Mouse (Mus musculus) hindbrain, embryonic 11.5 days (tissue): ENCODE measurements around the gene Adsl. TPM values are rescaled to one million over a fixed set of nuclear protein-coding genes. Genes with fewer than 3 reads are reported as not detected.
A peak's percentile ranks its signal among the peaks of the same experiment; 100 is the strongest.

Experiments used
- ATAC-seq: fragments of 200-750 bp; cut with Nextera tagmentation; 2 replicates; pipeline ENCODE4 v1.8.0; 2017; ENCODE audit warnings: mild to moderate bottlenecking, moderate TSS enrichment, moderate library complexity; ENCODE audit not compliant: low FRiP score
- DNase-seq: peaks from one replicate; pipeline ENCODE4 v3.0.0-alpha.2; 2015; ENCODE audit warnings: low spot score
- H3K27ac ChIP-seq: fragments of 300-500 bp; sonication (generic); 2 replicates; pipeline ENCODE4 v1.5.1; 2014; ENCODE audit warnings: mild to moderate bottlenecking, low read depth, low read length
- H3K27me3 ChIP-seq: fragments of 300-500 bp; sonication (generic); 2 replicates; pipeline ENCODE4 v1.6.1; 2014; ENCODE audit warnings: mild to moderate bottlenecking, low read length, moderate library complexity, mixed read lengths; ENCODE audit not compliant: control insufficient read depth, insufficient read depth
- H3K36me3 ChIP-seq: fragments of 300-500 bp; sonication (generic); 2 replicates; pipeline ENCODE4 v1.6.1; 2014; ENCODE audit warnings: mild to moderate bottlenecking, low read length, moderate library complexity, mixed read lengths; ENCODE audit not compliant: control insufficient read depth, insufficient read depth
- H3K4me1 ChIP-seq: fragments of 300-500 bp; sonication (generic); replicated peaks from 2 replicates; pipeline ENCODE4 v1.6.1; 2014; ENCODE audit warnings: low read length, mixed read lengths; ENCODE audit not compliant: control insufficient read depth, insufficient read depth
- H3K4me2 ChIP-seq: fragments of 300-500 bp; sonication (generic); replicated peaks from 2 replicates; pipeline ENCODE4 v1.6.1; 2014; ENCODE audit warnings: mild to moderate bottlenecking, low read depth, low read length
- H3K4me3 ChIP-seq: fragments of 300-500 bp; sonication (generic); 2 replicates; pipeline ENCODE4 v1.5.1; 2014; ENCODE audit warnings: low read depth, low read length
- H3K9ac ChIP-seq: fragments of 300-500 bp; sonication (generic); 2 replicates; pipeline ENCODE4 v1.6.1; 2014; ENCODE audit warnings: low read depth, low read length
- H3K9me3 ChIP-seq: fragments of 300-500 bp; sonication (generic); 2 replicates; pipeline ENCODE4 v1.6.1; 2016; ENCODE audit warnings: low read length; ENCODE audit not compliant: control insufficient read depth
- WGBS: fragments of 180-500 bp; shearing (Covaris S2); extraction: QIAGEN DNeasy Blood & Tissue Kit; methylation state at CpG from one replicate; pipeline ENCODE4 v1.1.7; 2014; 5-methylcytosine and 5-hydroxymethylcytosine counted together
- polyA plus RNA-seq: library from polyadenylated mRNA; unstranded; fragments of >200 nt; fragmentation: Nextera tagmentation; extraction: Ambion mirVana; gene quantifications from 2 replicates; pipeline ENCODE4 v1.2.1, GENCODE M21; 2014

Gene Adsl
- polyA plus RNA-seq, 1 experiment from 2014 or later = 153 TPM

GRCm38 (mm10) chr15:80931345-80931960, 16.8 kb upstream of the Adsl start:
- no peak for DNase-seq
- H3K36me3 ChIP-seq = 0 out of 2 replicates have a peak, but pooled peaks cover 5% of the 10 kb centered on the region
- 95% methylated on average over 9 of the region's 9 CpGs for WGBS

GRCm38 (mm10) chr15:80934841-80935240, 13.4 kb upstream of the Adsl start:
- no peak overlapping the region for H3K27ac ChIP-seq
- H3K9ac ChIP-seq = no peak overlapping the region
- DNase-seq (no peak), ATAC-seq (no peak)
- 0 out of 2 replicates have a peak, but pooled peaks cover 2% of the 10 kb centered on the region for H3K36me3 ChIP-seq
- no peaks in the 10 kb centered on the region for H3K9me3 ChIP-seq
- H3K4me2 ChIP-seq = no peak overlapping the region
- 94% methylated on average over 5 of the region's 5 CpGs for WGBS
- no peak overlapping the region for H3K4me3 ChIP-seq
- H3K4me1 ChIP-seq = no peaks in the 10 kb centered on the region
- no peaks in the 10 kb centered on the region for H3K27me3 ChIP-seq

More at GRCm38 (mm10) chr15:80931345-80931960, 16.8 kb upstream of the Adsl start:
- no peak overlapping the region for H3K27ac ChIP-seq
- no peaks in the 10 kb centered on the region for H3K9me3 ChIP-seq
- no peaks in the 10 kb centered on the region for H3K4me1 ChIP-seq
- ATAC-seq = no peak
- no peak overlapping the region for H3K4me2 ChIP-seq
- no peaks in the 10 kb centered on the region for H3K27me3 ChIP-seq
- no peak overlapping the region for H3K9ac ChIP-seq
- no peak overlapping the region for H3K4me3 ChIP-seq

- ATAC-seq (no peak), DNase-seq (no peak)
- no peak overlapping the region for H3K27ac ChIP-seq
- WGBS = 86% methylated on average over 3 of the region's 3 CpGs
- H3K4me2 ChIP-seq = no peak overlapping the region
- H3K27me3 ChIP-seq = no peaks in the 10 kb centered on the region
- H3K36me3 ChIP-seq = 0 out of 2 replicates have a peak, but pooled peaks cover 2% of the 10 kb centered on the region
- H3K9me3 ChIP-seq = no peaks in the 10 kb centered on the region
- H3K4me3 ChIP-seq = no peak overlapping the region
- no peaks in the 10 kb centered on the region for H3K4me1 ChIP-seq
- H3K9ac ChIP-seq = no peak overlapping the region
Measured at GRCm38 (mm10) chr15:80936686-80937085, 11.6 kb upstream of the Adsl start.

DNA sequence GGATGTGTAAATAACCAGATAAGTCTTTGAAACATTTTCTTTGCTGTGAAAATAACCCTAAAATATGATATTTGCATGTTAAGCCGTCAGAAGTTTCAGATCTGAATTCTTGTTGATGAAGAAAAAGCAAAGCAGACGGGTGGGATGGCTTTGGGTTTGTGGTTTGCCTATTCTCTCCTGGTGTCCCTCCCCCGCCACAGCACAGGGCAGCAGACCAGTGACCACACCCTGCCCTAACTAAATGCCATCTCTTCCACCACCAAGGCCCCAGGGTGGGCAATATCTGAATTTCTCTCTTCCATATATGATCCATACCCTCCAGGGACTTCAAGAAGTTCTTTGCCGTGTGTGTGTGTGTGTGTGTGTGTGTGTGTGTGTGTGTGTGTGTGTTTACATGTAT, 9.7 kb upstream of the Adsl start:
- Histone ChIP-seq H3K4me2 (no peak overlapping the region), H3K27me3 (no peaks in the 10 kb centered on the region), H3K9ac (no peak overlapping the region), H3K36me3 (no peaks in the 10 kb centered on the region), H3K9me3 (no peaks in the 10 kb centered on the region), H3K4me3 (no peak overlapping the region), H3K27ac (no peak overlapping the region), H3K4me1 (no peaks in the 10 kb centered on the region)
- 86% methylated on average over 4 of the region's 4 CpGs for WGBS
- DNase-seq = no peak
- no peak for ATAC-seq

DNA sequence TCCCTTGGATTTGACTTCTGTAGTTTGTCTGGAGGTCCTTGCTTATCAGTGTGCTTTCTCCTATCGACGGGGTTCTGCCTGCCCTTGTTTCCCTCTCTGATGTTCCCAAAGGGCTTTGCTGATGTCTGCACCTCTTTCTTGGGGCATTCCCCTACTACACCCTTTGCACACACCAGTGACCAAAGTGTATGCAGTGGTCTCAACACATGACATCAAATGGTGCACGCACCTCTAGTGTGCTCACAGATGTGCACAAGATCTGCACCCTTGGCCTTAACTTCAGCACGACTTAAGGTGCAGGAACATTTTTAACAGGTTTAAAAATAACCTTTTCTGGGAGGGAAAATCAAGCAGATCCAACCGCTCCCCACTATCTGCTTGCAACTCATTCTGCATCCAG, 8.9 kb upstream of the Adsl start:
- WGBS = 76% methylated on average over 5 of the region's 5 CpGs
- no peak for ATAC-seq

GRCm38 (mm10) chr15:80941468-80942040, 6.7 kb upstream of the Adsl start:
- H3K9ac ChIP-seq = no peak overlapping the region
- no peak overlapping the region for H3K4me3 ChIP-seq
- no peaks in the 10 kb centered on the region for H3K27me3 ChIP-seq
- H3K4me2 ChIP-seq = no peak overlapping the region
- H3K9me3 ChIP-seq = no peaks in the 10 kb centered on the region
- no peaks in the 10 kb centered on the region for H3K36me3 ChIP-seq
- ATAC-seq (no peak), DNase-seq (no peak)
- H3K4me1 ChIP-seq = no peaks in the 10 kb centered on the region
- no peak overlapping the region for H3K27ac ChIP-seq
- WGBS = 92% methylated on average over 6 of the region's 6 CpGs

More for the DNA sequence above, 8.9 kb upstream of the Adsl start:
- no peaks in the 10 kb centered on the region for H3K9me3 ChIP-seq
- no peak for DNase-seq
- H3K27me3 ChIP-seq = no peaks in the 10 kb centered on the region
- H3K27ac ChIP-seq = no peak overlapping the region
- no peak overlapping the region for H3K9ac ChIP-seq
- H3K4me3 ChIP-seq = no peak overlapping the region
- H3K4me1 ChIP-seq = no peaks in the 10 kb centered on the region
- H3K4me2 ChIP-seq = no peak overlapping the region
- H3K36me3 ChIP-seq = no peaks in the 10 kb centered on the region

DNA sequence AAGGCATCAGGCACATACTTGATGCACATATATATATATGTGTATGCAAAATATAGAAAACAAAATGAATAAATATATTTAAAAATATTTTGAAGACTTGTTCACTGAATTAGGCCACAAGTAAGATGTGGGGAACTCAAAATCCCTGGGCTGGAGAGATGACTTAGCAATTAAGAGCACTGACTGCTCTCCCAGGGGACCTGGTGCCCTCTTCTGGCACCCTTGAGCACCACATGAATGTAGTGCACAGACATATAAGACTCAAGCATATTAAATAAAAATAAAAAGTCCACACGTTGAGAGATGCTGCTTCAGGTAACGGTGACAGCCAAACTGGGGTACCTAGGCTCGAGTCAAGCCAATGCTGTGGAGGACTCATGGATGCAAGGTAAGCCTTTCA, 2.4 kb upstream of the Adsl start:
- H3K4me1 ChIP-seq = 0 out of 2 replicates have a peak, but pooled peaks cover 2% of the 10 kb centered on the region
- no peaks in the 10 kb centered on the region for H3K27me3 ChIP-seq
- no peak overlapping the region for H3K4me3 ChIP-seq
- ATAC-seq (no peak), DNase-seq (no peak)
- 64% methylated on average over 3 of the region's 3 CpGs for WGBS
- H3K4me2 ChIP-seq = no peak overlapping the region
- no peak overlapping the region for H3K9ac ChIP-seq
- no peaks in the 10 kb centered on the region for H3K36me3 ChIP-seq
- H3K9me3 ChIP-seq = no peaks in the 10 kb centered on the region
- H3K27ac ChIP-seq = no peak overlapping the region

DNA sequence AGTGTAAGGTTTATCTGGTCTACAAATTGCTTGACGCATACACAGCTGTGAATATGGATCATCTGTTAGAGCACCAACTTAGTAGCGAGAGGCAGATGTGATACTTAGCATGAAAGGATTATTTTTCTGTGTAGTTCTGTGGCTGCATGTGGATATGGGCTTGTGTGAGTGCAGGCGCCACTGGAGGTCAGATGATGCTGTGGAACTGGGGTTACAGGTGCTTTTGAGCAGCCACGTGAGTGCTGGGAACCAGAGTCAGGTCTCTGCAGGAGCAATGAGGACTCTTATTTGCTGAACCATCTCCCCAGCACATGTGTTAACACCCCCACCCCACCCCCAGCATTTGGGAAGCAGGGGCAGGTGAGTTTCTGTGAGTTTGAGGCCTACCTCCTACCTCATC, 1.1 kb downstream of the Adsl start:
- Histone ChIP-seq H3K36me3 (0 out of 2 replicates have a peak, but pooled peaks cover 4% of the 10 kb centered on the region), H3K27ac (no peak overlapping the region), H3K9ac (peak overlapping the region; percentile 42; the same call in 1 of the 2 replicates), H3K4me3 (peak overlapping the region; percentile 84), H3K4me2 (peak overlapping the region; percentile 54), H3K27me3 (no peaks in the 10 kb centered on the region), H3K9me3 (no peaks in the 10 kb centered on the region), H3K4me1 (0 out of 2 replicates have a peak, but pooled peaks cover 2% of the 10 kb centered on the region)
- 66% methylated on average over 4 of the region's 4 CpGs for WGBS
- ATAC-seq = no peak
- DNase-seq = no peak

DNA sequence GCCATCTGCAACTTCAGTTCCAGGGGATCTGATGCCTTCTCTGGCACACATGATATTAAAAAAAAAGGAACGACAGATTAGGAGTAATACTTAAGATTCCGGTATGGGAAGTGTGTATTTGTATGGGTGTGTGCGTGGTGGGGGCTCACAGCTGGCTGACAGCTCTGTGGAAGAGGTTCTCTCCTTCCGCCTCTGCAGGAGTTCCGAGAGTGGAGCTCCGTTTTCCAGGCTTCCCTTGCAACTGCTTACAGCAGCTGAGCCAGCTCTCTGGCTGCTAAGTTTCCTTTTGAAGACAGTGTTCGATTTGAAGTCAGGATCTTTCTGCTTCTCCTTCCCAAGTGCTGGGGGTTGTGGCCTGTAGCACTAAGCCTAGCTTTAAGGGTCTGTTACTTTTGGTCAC, 1.8 kb downstream of the Adsl start:
- Histone ChIP-seq H3K4me1 (0 out of 2 replicates have a peak, but pooled peaks cover 2% of the 10 kb centered on the region), H3K4me2 (0 out of 2 replicates have a peak overlapping the region, but pooled peaks have one; percentile 5), H3K27ac (no peak overlapping the region), H3K9ac (no peak overlapping the region), H3K36me3 (0 out of 2 replicates have a peak, but pooled peaks cover 4% of the 10 kb centered on the region), H3K9me3 (no peaks in the 10 kb centered on the region), H3K4me3 (no peak overlapping the region), H3K27me3 (no peaks in the 10 kb centered on the region)
- 94% methylated on average over 7 of the region's 7 CpGs for WGBS
- ATAC-seq (no peak), DNase-seq (no peak)
